Mouse (Mus musculus) cerebellum, postnatal 14 days (tissue): ENCODE measurements at regions not wholly inside any gene's neighbourhood (a gene's known extent, or its start where the extent isn't known, plus 50 kb on each side); places are given as distances from the start of the nearest gene placed in this dataset.
A peak's percentile ranks its signal among the peaks of the same experiment; 100 is the strongest.

ENCODE experiments used
- DNase-seq, 2 experiments: peaks; one replicate each; pipeline ENCODE4 v3.0.0; 2021; ENCODE audit warnings: mixed read lengths in 2 of 2

DNA sequence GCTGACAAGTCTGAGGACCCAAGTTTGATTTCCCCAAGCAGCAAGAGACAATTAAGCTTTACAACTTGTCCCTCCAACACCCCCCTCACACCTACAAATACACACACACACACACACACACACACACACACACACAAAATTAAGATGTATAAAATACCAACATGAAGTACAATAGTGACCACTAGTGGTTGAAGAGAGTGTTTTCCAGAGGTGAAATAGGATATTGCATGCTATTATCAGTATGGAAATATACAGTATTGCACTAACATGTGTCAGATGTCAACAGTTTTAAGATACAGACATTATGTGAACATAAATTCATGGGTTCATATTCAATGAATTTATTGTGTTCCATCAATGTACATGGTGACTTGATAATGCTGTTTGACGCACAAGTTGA, 685.7 kb upstream of the Cdh6 start:
- DNase-seq, result peak; percentile 13 to 17

DNA sequence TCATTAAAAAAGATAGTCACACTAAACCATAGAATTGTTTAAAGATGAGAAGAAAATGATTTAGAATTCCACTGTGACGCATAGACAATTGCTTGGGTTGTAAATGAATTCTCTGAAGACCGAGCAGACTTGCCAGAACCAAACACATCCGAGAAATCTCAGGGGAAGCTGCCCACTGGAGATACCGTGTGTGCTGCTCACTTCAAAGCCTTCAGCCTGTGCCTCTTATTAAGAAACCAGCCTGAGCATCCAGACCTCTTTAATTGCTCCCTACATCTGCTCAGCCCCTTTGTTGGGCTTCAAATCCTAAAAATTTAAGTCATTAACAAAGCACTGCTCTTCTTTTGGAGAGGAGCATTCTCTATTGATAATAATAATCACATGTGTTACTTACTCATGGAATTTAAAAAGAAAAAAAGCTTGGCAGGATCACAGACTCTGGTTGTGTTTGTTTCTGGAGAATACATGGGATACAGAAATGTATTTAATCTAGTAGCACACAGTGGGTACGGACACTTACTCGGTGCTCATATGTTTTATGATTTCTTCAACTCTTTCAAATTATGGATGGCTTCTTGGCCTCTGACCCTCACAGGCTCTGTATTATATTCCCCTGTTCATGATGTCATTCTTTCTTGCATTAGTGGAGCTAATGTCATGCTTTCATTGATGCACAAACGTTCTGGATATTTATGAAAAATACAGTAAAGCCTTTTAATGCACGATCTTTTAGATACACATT, 680.8 kb upstream of the Cdh6 start:
- no peak for DNase-seq
